Mouse (Mus musculus): ENCODE data around the gene Prss46. TPM values are rescaled to one million over a fixed set of nuclear protein-coding genes. Genes with fewer than 3 reads are reported as not detected.

Prss46 gene
- 0.11 TPM for polyA plus RNA-seq (2012; fragmentation: generic; extraction: Trizol)

DNA sequence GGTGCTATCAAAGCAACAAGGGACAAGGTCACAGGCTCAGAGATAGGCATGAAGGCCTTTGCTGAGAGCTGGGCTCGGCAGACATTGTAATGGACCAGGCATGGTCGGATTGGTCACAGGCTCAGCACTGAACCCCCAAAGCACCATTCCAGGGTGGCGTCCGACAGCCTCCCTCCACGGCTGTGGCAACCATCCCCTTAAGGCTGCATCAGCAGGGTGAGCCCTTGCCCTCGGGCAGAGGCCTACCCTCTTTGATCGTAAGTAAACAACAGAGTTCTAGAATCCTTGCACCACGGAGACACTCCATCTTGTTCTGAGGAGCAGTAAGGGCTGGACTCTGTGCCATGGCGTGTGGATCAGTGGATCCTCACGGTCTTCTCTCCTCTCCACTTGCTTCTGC lies at the start of gene Prss46:
Gene Prss46 (plus strand): TSS at position 301 of the 400 bp plus-strand sequence.
- no peak within 1 kb of the TSS for H3K4me3 ChIP-seq
- no peak for TF ChIP-seq MAX (IDR thresholded peaks at IDR 0.05; ENCODE audit: low read depth)
- no peak for TF ChIP-seq MYOG (IDR thresholded peaks at IDR 0.05; ENCODE audit: control insufficient read depth in 1 of 3, insufficient read depth in 1 of 3, insufficient read length in 2 of 3, low read depth in 2 of 3)
- H3ac ChIP-seq (ENCODE audit: control insufficient read depth, insufficient read length) = no peak within 1 kb of the TSS
- H3K36me3 ChIP-seq (ENCODE audit: control insufficient read depth, insufficient read depth) = no peaks in the 10 kb centered on the region
- H3K4me2 ChIP-seq (ENCODE audit: low read depth) = no peak within 1 kb of the TSS
- no peaks in the 10 kb centered on the region for H3K79me2 ChIP-seq (ENCODE audit: control insufficient read depth, insufficient read depth)
- no peaks in the 10 kb centered on the region for H3K27me3 ChIP-seq (ENCODE audit: control insufficient read depth, insufficient read depth, insufficient read length)

GRCm38 (mm10) chr9:110797013-110797412 lies 47.3 kb upstream of the Prss46 start:
- Histone ChIP-seq H3K4me2 (ENCODE audit: low read depth) (no peak overlapping the region), H3K36me3 (ENCODE audit: control insufficient read depth, insufficient read depth) (no peaks in the 10 kb centered on the region), H3K79me2 (ENCODE audit: control insufficient read depth, insufficient read depth) (no peaks in the 10 kb centered on the region), H3K27me3 (ENCODE audit: control insufficient read depth, insufficient read depth, insufficient read length) (peaks cover 5% of the 10 kb centered on the region), H3ac (ENCODE audit: control insufficient read depth, insufficient read length) (no peak overlapping the region), H3K4me3 (no peak overlapping the region)
- TF ChIP-seq USF1 (IDR thresholded peaks at IDR 0.05; ENCODE audit: low read depth) (no peak), POLR2A (IDR thresholded peaks at IDR 0.05; ENCODE audit: insufficient read length, low read depth) (no peak), MAX (IDR thresholded peaks at IDR 0.05; ENCODE audit: low read depth) (no peak), E2F4 (IDR thresholded peaks at IDR 0.05; ENCODE audit: insufficient read depth) (no peak), CEBPB (IDR thresholded peaks at IDR 0.05; ENCODE audit: insufficient read depth, poor library complexity, severe bottlenecking) (no peak), SRF (IDR thresholded peaks at IDR 0.05; ENCODE audit: control insufficient read depth, insufficient read length, low read depth) (no peak), TCF12 (IDR thresholded peaks at IDR 0.05; ENCODE audit: insufficient read depth, poor library complexity, severe bottlenecking) (no peak), POLR2AphosphoS2 (IDR thresholded peaks at IDR 0.05; ENCODE audit: insufficient read length, low read depth) (no peak), TCF3 (IDR thresholded peaks at IDR 0.05; ENCODE audit: insufficient read length, low read depth) (no peak), REST (IDR thresholded peaks at IDR 0.05; ENCODE audit: insufficient read depth, insufficient read length) (no peak), MYOG (IDR thresholded peaks at IDR 0.05; ENCODE audit: control insufficient read depth in 1 of 3, insufficient read depth in 1 of 3, insufficient read length in 2 of 3, low read depth in 2 of 3) (no peak), MYOD1 (IDR thresholded peaks at IDR 0.05; ENCODE audit: control insufficient read depth in 1 of 3, insufficient read length in 2 of 3, low read depth in 2 of 3) (no peak)

- TF ChIP-seq TCF3 (IDR thresholded peaks at IDR 0.05; ENCODE audit: insufficient read length, low read depth) = no peak
- H3K4me3 ChIP-seq = no peak within 1 kb of the TSS
- H3ac ChIP-seq (ENCODE audit: control insufficient read depth, insufficient read length) = no peak within 1 kb of the TSS
- no peaks in the 10 kb centered on the region for H3K79me2 ChIP-seq (ENCODE audit: control insufficient read depth, insufficient read depth)
- H3K4me2 ChIP-seq (ENCODE audit: low read depth) = no peak within 1 kb of the TSS
- peaks cover 5% of the 10 kb centered on the region for H3K27me3 ChIP-seq (ENCODE audit: control insufficient read depth, insufficient read depth, insufficient read length)
- no peaks in the 10 kb centered on the region for H3K36me3 ChIP-seq (ENCODE audit: control insufficient read depth, insufficient read depth)
These were observed 46.4 kb upstream of the Prss46 start, which contains the start of gene Prss42 for GRCm38 (mm10) chr9:110797866-110798265. Prss42 (plus strand) TSS chr9:110798166.

DNA sequence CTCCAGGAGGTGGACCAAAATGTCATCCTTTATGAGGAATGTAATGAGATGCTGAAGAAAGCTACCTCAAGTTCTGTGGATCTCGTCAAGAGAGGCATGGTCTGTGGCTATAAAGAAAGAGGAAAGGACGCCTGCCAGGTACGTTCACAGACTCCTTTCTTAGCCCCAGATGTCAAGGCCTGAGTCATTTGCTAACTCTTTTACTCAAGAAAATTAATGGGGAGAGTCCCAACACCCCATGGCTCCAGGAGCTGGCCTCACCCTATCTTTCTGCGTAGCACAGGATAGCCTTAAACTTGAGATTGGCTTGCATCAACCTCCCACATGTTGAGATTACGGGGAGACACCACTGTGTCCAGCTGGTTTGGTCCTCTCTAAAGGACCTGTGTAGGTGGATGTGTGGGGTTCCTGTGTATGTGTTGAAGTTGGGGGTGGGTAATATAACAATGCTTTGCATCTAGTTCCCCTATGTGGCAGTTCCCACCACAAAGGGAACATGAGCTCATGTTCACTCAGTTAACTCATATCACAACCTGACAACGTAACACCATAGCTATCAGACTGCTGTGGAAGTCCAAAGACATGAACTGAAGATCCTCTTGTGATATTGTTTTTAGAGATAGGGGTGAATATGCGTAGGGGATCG lies 43.3 kb upstream of the Prss46 start:
- no peak for TF ChIP-seq POLR2AphosphoS2 (IDR thresholded peaks at IDR 0.05; ENCODE audit: insufficient read length, low read depth)
- no peak for TF ChIP-seq TCF12 (IDR thresholded peaks at IDR 0.05; ENCODE audit: insufficient read depth, poor library complexity, severe bottlenecking)
- TF ChIP-seq MYOG (IDR thresholded peaks at IDR 0.05; ENCODE audit: control insufficient read depth in 1 of 3, insufficient read depth in 1 of 3, insufficient read length in 2 of 3, low read depth in 2 of 3) = no peak
- TF ChIP-seq MAX (IDR thresholded peaks at IDR 0.05; ENCODE audit: low read depth) = no peak
- TF ChIP-seq MYOD1 (IDR thresholded peaks at IDR 0.05; ENCODE audit: control insufficient read depth in 1 of 3, insufficient read length in 2 of 3, low read depth in 2 of 3) = no peak
- TF ChIP-seq POLR2A (IDR thresholded peaks at IDR 0.05; ENCODE audit: insufficient read length, low read depth) = no peak
- TF ChIP-seq TCF3 (IDR thresholded peaks at IDR 0.05; ENCODE audit: insufficient read length, low read depth) = no peak
- TF ChIP-seq SRF (IDR thresholded peaks at IDR 0.05; ENCODE audit: control insufficient read depth, insufficient read length, low read depth) = no peak
- TF ChIP-seq CEBPB (IDR thresholded peaks at IDR 0.05; ENCODE audit: insufficient read depth, poor library complexity, severe bottlenecking) = no peak
- no peak for TF ChIP-seq USF1 (IDR thresholded peaks at IDR 0.05; ENCODE audit: low read depth)
- no peak for TF ChIP-seq E2F4 (IDR thresholded peaks at IDR 0.05; ENCODE audit: insufficient read depth)
- TF ChIP-seq REST (IDR thresholded peaks at IDR 0.05; ENCODE audit: insufficient read depth, insufficient read length) = no peak

GRCm38 (mm10) chr9:110803294-110803693 lies 41.0 kb upstream of the Prss46 start:
- Histone ChIP-seq H3ac (ENCODE audit: control insufficient read depth, insufficient read length) (no peak overlapping the region), H3K27me3 (ENCODE audit: control insufficient read depth, insufficient read depth, insufficient read length) (no peaks in the 10 kb centered on the region), H3K4me2 (ENCODE audit: low read depth) (no peak overlapping the region), H3K4me3 (no peak overlapping the region), H3K79me2 (ENCODE audit: control insufficient read depth, insufficient read depth) (no peaks in the 10 kb centered on the region), H3K36me3 (ENCODE audit: control insufficient read depth, insufficient read depth) (no peaks in the 10 kb centered on the region)
- TF ChIP-seq TCF12 (IDR thresholded peaks at IDR 0.05; ENCODE audit: insufficient read depth, poor library complexity, severe bottlenecking) (no peak), CEBPB (IDR thresholded peaks at IDR 0.05; ENCODE audit: insufficient read depth, poor library complexity, severe bottlenecking) (no peak), REST (IDR thresholded peaks at IDR 0.05; ENCODE audit: insufficient read depth, insufficient read length) (no peak), E2F4 (IDR thresholded peaks at IDR 0.05; ENCODE audit: insufficient read depth) (no peak), TCF3 (IDR thresholded peaks at IDR 0.05; ENCODE audit: insufficient read length, low read depth) (no peak), SRF (IDR thresholded peaks at IDR 0.05; ENCODE audit: control insufficient read depth, insufficient read length, low read depth) (no peak), POLR2AphosphoS2 (IDR thresholded peaks at IDR 0.05; ENCODE audit: insufficient read length, low read depth) (no peak), USF1 (IDR thresholded peaks at IDR 0.05; ENCODE audit: low read depth) (no peak), MAX (IDR thresholded peaks at IDR 0.05; ENCODE audit: low read depth) (no peak), MYOG (IDR thresholded peaks at IDR 0.05; ENCODE audit: control insufficient read depth in 1 of 3, insufficient read depth in 1 of 3, insufficient read length in 2 of 3, low read depth in 2 of 3) (no peak), MYOD1 (IDR thresholded peaks at IDR 0.05; ENCODE audit: control insufficient read depth in 1 of 3, insufficient read length in 2 of 3, low read depth in 2 of 3) (no peak), POLR2A (IDR thresholded peaks at IDR 0.05; ENCODE audit: insufficient read length, low read depth) (no peak)

More for the DNA sequence above, 43.3 kb upstream of the Prss46 start:
- Histone ChIP-seq H3K4me3 (no peak overlapping the region), H3ac (ENCODE audit: control insufficient read depth, insufficient read length) (no peak overlapping the region), H3K79me2 (ENCODE audit: control insufficient read depth, insufficient read depth) (no peaks in the 10 kb centered on the region), H3K27me3 (ENCODE audit: control insufficient read depth, insufficient read depth, insufficient read length) (no peaks in the 10 kb centered on the region), H3K4me2 (ENCODE audit: low read depth) (no peak overlapping the region), H3K36me3 (ENCODE audit: control insufficient read depth, insufficient read depth) (no peaks in the 10 kb centered on the region)
